Mouse (Mus musculus) urinary bladder, postnatal 10 days (tissue): Measurements from ENCODE around the gene Wnt7b.

Source experiments
- DNase-seq: peaks from one replicate; pipeline ENCODE4 v3.0.0; 2022; ENCODE audit warnings: low spot score

The Wnt7b gene

DNA sequence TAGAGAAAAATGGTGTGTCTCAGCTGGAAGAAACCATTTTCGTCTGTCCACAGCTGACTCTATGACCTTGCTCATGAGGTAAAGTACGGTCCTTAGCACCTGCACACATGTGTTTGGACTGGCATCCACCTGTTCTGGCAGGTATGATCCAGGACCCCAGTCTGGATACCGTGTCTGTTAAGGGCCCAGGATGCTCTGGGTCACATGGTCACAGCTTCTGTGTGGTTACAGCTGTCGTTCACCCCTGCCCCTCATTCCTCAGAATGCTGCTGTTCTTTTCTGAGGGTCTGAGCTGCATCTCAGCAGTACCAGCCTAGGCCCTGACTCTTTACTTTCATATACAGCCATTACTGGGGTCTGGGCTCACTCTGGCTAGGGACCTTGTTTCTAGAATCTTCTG, 18.9 kb upstream of the Wnt7b start:
- DNase-seq = no peak

DNA sequence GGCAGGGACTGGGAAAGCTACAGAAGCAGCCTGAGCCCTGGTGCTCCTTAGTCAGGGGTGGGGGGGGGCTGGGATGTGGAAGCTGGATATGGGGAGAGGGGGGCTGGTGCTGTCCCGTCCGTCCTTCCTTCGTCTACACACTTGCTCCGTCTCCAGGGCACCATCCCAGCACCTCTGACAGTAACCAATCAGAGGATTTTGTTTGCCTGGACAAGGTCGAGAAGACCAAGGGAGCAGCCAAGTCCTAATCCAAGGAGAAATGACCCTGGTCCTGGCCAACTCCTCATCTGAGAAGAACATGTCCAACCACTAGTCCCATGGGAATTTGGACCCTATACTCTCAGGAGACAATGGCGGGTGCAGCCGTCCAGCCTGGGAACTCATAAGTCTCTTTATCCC, 18.4 kb upstream of the Wnt7b start:
- DNase-seq = no peak

DNA sequence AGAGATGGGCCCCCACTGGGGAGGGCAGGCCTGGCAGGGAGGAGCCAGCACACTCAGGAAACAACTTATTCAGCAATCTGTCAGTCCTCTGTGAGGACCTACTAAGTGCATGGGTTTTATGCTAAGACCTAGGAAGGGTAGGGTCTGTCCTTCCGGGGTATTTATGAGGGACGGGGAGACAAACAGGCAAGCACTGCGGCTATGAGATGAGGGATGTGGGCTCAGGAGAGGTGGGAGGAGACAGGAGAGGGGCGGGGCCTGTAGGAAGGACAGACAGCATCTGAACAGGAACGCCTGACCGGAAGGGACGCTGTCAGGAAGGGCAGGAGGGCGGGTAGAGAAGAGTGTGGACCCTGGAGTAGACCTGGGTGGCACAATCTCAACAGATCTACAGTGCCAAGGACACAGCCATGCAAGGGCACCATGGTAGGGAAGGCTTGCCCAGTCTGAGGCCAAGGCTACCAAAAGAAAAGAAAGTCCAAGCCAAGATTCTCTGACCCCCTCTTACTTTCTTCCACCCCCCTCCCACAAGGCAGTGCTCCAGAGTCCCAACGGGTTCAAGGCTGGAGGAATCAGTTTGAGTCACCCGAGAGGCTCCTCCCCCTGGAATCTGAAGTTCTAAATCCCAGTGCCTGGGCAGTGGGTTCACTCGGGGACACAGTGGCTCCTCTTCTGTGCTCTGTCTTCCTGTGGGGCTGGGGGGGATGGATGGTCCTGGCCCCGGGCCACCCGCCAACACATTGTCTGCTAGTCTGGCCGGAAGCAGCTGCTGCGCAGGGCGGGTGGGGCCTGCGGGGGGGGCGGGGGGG, 17.8 kb upstream of the Wnt7b start:
- DNase-seq = no peak

DNA sequence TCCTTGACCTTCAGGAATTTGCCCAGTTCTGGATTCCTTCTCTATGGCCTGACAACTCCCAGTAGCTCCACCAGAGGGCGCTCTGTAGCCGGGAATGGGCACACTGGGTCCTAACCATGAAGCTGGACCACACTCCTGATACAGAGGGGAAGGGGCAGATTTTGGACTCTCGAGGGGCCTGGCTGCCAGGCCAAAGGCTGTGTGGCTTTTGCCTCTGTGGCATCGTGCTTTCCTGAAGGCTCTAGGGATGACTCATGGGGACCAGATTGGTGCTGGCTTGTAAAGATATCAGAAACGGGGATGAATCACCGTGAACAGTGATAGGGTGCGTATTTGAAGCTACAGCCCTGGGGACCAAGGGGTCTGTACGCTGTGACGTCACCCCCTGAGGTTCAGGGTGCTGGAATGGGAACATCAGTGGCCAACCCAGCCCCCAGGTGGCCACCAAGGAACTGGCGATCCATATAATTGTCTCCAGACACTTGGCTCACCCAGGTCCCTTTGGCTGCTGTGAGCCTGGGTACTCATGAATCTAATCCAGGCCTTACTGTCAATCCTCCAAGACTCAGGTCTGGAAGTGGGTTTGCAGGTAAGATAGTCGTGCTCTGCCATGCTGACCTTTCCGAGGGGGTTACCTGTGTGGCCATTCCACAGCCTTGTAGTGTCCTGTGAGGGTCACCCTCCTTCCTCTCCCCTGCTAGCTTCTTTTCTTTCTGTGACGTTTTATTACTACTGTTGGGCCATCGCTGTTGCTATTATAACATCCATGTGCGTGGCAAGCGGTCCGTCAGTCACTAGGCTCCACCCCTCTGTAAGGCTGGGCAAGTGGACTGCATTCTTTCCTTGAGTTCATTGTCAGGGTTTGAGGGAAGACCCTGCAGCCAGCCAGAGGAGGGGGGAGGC, 17.0 kb upstream of the Wnt7b start:
- DNase-seq = peak; percentile 48

DNA sequence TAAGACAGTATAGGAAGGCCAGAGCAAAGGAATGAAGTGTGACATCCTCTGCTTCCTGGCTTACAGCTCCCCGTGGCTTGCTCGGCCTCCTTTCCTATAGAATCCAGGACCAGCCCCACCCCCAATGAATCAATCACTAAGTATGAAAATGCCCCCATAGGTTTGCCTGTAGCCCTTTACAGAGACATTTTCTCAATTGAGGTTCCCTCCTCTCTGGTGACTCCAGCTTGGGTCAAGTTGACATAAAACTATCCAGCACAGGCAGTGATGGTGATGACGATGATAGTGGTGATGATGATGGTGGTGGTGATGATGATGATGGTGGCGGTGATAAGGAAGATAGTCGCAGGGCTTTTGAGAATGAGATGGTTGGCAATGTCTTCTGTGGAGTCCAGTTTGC, 16.2 kb upstream of the Wnt7b start:
- DNase-seq = no peak

DNA sequence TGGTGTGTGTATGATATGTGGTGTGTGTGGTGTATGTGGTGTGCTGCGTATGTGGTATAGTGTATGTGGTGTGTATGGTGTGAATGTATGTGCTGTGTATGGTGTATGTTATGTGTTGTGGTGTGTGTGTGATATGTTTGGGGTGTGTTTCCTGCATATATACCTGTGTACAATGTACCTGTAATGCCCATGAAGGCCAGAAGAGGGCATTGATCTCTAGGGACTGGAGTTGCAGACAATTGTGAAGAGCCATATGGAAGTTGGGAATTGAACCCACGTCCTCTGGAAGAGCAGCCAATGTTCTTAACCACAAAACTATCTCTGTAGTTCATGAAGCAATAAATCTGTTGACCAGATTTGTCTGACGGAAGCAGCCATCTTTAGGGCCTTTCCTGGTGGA, 15.1 kb upstream of the Wnt7b start:
- DNase-seq = no peak

DNA sequence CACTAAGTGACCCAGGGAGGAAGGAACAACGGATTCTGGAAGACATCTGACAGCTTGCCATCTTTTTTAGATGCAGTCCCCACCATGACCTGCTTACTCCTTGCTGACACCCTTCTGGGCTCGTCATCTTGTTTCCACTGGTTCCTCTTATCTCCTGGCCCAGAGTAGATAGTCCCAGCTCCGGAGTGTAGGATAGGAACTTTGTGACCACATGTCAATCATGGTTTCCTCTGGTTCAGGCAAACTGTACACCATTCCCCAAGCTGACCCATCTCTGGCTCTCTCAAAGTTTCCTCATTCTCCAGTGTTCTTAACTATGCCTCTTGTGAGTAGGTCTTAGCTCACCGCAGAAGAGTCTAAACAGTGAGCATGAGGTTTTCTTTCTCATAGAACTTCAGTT, 10.4 kb upstream of the Wnt7b start:
- DNase-seq = no peak

DNA sequence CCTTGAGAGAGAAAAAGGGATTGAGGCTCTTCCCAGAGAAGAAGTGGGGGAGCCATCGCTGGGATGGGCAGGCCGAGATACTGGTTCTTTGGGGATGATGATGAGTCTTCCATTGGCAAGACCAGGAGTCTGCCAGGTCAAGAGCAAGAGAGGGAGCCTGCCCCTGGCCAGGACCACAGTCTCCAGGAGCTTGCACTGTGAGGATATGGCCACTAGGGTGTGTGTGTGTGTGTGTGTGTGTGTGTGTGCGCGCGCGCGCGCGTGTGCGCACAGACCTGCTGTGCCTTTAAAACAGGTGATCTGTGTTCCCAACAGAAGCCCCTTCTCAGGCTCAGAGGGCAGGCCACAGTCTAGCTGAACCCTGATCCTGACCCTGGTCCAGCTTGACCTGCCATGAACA, 8.6 kb upstream of the Wnt7b start:
- DNase-seq = no peak

DNA sequence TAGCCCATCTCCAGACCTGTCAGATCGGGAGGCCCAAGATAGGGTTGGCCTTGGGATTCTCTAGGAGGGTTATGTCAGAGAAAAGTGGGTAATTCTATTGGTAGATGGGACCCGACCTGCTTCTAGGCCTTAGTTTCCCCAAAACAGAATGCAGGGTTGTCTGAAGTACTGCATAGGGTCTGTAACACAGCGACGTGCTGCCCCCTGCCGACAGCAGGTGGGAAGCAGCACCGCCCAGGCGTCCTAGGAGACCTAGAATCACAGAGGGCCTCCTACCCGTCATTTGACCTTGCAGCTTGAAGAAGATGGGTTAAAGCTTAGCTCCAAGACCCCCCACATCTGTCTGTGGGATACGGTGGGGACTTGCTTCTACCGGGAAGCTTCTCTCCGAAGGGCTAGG, 1.2 kb upstream of the Wnt7b start:
- no peak for DNase-seq

DNA sequence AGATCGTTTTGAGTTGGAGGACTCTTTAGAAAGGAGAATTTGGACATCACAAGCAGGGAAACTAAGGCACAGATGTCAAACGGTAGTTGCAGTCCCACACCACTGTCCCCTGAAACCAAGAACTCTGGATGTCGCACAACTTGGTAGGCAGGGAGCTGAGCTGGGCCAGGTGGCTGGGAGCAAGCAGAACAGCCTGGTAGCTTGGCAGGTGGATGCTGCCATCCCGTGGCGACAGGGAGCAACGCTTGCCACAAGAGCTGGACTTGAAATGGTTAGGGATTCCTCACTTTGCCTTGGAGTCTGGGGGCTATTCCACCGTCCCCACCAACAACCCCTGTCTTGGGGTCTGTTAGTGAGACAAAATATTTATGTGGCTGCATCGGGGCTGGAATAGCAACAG, 751 bp upstream of the Wnt7b start:
- peak; percentile 31 for DNase-seq

DNA sequence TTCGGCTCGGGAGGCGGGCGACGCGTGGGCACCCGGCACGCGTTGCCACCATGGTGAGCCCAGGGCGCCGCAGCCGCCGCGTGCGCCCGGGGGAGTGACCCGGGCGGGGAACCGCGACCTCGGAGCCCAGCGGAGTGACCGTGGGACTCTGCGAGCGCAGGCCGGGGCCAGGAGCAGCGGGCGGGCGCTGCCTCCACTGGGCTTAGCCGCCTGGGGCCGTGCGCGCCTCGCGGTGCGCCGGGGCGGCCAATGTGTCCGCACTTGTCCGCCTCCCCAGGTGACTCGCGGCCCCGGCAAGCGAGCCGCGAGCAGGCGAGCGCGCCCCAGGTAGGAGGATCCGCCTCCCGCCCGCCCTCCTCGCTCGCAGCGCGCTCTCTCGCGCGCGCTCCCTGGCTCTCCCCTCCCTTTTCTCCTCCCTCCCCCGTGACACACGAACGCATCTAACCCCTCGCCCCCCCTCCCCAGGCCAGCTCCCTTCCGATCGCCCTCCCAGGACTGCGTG, 659 bp downstream of the Wnt7b start:
- DNase-seq = no peak

DNA sequence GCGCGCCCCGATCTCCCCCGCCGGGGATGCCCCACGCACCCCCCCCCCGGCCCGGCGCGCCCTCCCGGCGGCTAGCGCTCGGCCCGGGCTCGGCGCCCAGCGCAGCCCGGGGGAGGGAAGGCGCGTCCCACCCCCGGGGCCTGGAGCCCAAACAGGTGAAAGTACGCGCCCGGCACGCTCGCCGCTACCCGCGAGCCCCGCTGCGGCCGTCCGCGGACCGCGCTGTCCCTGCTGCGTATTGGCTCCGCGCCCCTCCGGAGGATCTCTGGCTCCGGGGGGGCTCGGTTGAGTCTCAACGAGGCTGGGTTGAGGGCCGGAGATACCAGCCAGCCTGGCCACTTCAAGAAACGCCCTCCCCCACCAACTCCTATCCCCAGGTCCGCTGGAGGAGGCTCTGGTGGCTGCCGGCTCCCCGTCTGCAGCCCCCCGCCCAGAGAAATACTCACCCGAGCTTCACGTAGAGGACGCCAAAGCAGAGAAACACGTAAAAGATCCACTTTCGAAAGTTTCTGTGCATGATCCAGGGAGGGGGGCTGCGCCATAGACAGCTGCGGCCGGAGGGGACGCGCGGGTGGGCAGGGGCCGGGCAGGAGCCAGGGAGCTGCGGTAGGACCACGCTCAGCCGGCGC, 1.2 kb downstream of the Wnt7b start:
- no peak for DNase-seq

DNA sequence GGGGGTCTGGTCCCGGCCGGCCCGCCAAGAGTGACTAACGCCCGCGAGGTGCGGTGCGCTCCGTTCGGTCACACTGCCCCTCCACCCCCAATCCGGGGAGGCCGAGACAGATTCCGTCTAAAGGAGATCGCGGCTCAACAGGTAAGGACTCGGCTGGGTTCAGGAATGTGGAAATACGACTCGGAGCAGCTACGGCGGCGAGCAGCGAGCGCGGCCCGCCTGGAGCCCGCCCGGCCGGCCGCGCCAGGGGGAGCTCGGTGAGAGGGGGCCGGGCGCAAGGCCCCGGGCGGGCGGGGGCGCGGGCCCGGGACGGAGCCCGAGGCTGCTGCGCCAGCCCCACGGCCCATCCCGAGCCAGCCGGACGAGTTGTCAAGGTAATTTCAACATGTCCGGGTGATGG, 1.8 kb downstream of the Wnt7b start:
- DNase-seq = no peak

DNA sequence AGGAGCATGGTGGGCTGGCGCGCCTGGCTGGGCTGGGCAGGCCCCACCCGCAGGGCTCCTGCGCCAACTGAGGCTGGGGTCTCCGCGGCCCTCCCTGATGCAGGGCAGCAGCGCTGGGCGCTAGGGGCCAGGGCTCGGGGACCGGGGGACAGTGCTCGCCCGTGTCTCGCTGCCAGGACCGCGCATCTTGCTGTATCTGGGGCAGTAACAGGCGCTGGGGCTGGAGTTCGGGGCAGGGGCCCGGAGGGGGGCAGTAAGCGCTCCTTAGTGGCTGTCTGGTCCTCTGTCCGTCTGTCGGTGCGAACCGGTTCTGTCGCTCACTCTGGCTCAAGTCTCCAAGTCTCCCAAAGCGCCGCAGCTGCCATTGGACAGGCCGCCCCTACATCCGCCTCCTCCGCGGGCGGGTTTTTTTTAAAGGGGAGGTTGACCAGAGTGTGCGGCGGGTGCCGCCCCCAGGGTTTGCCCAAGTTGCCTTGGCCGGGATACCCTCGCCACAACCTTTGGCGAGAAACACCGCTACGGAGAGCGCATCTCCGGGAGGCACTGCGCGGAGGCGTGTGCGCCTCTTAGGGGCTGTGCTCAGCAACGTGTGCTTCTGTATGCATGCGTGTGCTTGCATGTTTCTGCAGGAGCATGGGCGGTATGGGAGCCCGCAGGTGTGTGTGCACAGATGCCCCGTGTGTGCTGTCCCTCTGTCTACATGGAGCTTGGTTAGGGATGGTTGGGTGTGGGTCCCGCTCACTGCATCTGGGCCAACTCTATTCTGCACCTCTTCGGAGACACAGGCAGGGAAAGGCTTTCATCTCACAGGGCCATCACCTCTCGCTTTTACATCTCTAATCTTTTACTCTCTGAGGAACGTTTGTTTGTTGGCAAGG, 4.5 kb downstream of the Wnt7b start:
- DNase-seq = no peak

DNA sequence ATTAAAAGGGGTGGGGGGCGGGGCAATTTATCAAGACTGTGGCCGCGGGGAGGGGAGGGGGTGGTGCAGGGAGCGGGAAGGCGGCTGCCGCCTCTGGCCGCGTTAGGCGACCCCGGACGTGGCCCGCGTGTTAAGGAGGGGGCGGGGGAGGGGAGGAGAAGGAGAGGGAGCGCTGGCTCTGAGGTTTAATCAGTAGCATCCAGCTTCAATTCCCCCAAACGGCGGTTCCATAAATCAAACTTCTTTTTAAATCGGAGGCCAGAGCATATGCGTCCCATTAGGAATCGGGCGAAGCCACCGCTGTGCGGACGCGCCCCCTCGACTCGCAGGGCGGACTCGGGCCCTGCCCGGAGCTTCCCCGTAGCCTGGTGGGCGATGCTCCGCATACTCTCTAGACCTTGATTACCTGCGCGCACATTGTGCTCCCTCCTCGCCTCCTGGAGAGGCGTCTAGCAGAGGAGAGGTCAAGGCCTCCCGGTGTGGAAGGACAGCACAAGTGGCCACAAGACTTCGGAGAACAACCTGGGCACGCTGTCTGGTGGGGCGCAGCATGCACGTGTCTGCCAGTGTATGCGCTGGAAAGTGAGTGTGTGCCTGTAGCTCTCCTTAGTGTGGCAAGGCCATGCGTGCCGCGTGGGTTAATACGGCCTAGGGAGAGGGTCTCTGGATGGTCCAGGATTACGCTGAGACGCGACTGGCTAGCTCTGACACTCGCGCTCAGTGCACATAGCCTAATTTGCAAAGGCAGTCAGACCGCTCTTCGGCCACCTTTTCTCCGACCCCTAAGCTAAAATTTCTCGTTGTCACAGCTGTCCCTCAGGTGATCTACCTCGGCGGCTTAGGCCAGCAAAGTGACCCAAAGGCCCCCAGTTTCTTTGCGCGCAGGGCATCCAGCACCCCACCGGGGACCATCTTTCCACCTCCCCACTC, 5.5 kb downstream of the Wnt7b start:
- DNase-seq = no peak

DNA sequence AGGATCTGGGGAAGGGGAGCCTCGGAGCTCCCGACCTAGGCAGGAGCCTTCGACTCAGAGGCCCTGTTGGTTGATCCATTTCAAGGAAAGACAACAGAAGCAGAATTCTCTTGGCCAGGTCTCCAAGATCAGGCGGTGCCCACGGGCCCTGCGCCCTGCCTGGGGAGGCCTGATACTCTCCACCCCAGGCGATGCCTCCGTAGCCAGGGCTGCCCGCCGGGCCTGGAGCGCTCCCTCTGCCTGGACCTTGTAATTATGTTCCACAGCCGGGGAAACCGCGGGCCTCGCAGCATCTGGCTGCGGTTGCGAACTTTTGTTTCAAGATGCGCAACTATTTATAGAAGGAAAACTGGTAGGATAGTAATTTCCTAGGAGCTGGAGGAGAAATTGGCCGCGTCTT, 6.2 kb downstream of the Wnt7b start:
- no peak for DNase-seq

DNA sequence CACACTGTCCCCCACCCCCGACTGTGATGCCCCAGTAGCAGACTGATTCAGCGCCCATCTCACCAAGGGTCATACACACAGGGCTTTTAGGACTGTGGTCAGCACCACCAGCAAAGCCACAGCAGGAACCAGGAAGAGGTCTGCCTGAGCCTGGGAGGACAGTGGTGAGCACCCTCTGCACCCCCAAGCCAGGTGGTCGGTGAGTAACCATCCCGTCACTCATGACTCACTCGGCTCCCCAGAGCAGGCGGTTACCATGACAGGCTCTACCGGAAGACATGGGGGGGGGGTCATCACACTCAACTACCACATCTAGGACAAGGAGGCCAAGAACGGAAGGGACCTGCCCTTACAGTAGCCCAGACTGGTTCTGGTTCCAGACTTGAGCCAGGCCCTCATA, 7.7 kb downstream of the Wnt7b start:
- DNase-seq = no peak

DNA sequence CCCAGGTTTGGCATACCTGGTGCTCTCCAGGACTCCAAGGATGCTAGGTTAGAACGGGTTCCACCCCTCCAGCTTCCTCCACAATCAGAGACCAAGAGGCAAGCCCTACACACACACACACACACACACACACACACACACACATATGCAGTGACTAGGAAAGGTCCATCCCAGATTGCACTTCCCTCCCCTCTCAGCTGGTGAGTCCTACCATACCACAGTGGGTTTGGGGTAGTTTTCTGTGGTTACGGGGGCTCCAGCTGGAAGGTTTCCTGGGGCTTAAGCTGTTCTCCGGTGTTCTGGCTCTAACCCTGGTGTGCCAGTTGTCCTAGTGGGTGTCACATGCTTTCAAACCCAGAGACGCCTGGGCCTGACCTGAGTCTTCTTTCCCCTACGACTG, 8.2 kb downstream of the Wnt7b start:
- no peak for DNase-seq

DNA sequence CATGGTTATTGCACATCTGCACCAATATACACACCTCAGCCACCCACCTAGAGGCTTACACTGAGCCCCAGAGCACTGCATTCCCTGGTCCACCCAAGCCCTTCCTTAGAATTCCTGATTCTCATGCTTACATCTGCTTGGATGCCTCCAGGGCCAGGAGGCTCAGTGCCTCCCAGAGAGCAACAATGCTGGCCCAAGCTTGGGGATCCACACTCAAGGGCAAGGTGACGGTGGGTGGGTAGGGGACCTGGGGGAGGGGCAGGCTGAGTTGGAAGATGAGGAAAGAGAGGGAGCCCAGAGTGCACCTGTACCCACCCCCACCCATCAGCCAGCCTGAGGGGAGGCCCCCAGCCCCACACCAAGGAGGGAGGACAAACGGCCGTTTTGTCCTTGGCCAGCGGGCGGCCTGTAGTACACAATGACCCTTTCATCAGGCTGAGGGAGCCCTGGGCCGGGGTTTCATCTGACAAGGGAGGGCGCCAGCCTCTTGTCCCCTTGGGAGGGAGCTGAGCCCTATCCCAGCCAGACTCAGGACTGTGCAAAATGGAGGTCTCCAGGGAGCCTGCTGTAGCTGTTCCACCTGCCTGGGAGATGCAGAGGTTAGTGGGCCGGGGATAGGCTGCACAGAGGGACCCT, 9.5 kb downstream of the Wnt7b start:
- DNase-seq = no peak
